Mouse (Mus musculus) testis, adult 2 months (tissue): Measurements from ENCODE around the gene Suv39h1.

Experiments
- CTCF ChIP-seq: fragments of 200-500 bp; IDR thresholded peaks from 2 replicates; pipeline ENCODE4 v1.5.1; 2012; ENCODE audit warnings: low read depth, mild to moderate bottlenecking, inconsistent platforms, low read length, moderate library complexity; ENCODE audit not compliant: control insufficient read depth, insufficient read depth, insufficient replicate concordance
- POLR2A ChIP-seq: fragments of 200-500 bp; IDR thresholded peaks from 2 replicates; pipeline ENCODE4 v1.6.1; 2012; ENCODE audit warnings: low read depth, mild to moderate bottlenecking, inconsistent platforms, low read length, moderate library complexity; ENCODE audit not compliant: control insufficient read depth

- no peak for TF ChIP-seq POLR2A
- TF ChIP-seq CTCF: no peak
Observed at GRCm38 (mm10) chrX:8099435-8099834, 24.9 kb upstream of the Suv39h1 start.
